Mouse (Mus musculus) E14TG2a.4 (cell line): ENCODE measurements around the gene Slc35g3.

ENCODE experiments used
- CTCF ChIP-seq: conservative IDR thresholded peaks from 2 replicates; pipeline ENCODE4 v1.5.1; 2014; ENCODE audit warnings: low read length
- POU5F1 ChIP-seq: IDR thresholded peaks from 2 replicates; pipeline ENCODE4 v1.6.1; 2014; ENCODE audit warnings: low read length, borderline replicate concordance

DNA sequence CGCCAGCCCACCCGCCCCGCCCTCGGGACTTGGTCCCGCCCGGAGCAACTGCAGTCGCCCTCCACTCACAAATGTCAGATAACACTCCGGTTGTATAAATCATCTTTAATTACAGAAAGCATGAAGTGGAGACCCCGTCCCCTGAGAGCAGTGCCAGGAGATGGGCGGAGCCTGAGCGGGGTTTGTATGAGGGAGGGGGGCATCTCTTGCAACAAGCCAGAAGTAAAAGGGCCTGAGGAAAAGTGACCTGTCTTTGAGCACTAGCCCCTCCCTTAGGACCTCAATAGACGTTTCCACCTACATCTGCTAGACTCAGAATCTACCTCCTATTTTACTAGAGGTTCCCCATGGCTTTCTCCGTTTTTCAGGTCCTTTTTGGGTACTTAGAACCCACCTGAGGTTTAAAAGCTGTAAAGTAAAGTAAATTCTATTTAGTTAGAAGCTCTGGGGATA is 34.2 kb upstream of the Slc35g3 start:
- TF ChIP-seq CTCF = no peak
- TF ChIP-seq POU5F1 = no peak
